Mouse (Mus musculus) adrenal gland, adult 18-20 months (tissue): Measurements from ENCODE around the gene Gpr183. TPM values are rescaled to one million over a fixed set of nuclear protein-coding genes. Genes with fewer than 3 reads are reported as not detected.

Experiments used
- DNase-seq, 2 experiments: peaks; one replicate each; pipeline ENCODE4 v3.0.0; 2021 to 2022; ENCODE audit warnings: low spot score in 2 of 2
- total RNA-seq, 2 experiments: library from RNA; stranded (reverse); gene quantifications; 1 replicate in 1 of 2; 2 replicates in 1 of 2; pipeline ENCODE4 v1.2.3; 2021

Gene Gpr183
- total RNA-seq, 2 experiments from 2014 or later = 0.67 to 0.93 TPM

- no peak for DNase-seq
These were observed 57.9 kb downstream of the Gpr183 start for GRCm38 (mm10) chr14:121906992-121907681.

GRCm38 (mm10) chr14:121906341-121906991 lies 58.5 kb downstream of the Gpr183 start:
- no peak for DNase-seq

GRCm38 (mm10) chr14:121904754-121905153 lies 60.2 kb downstream of the Gpr183 start:
- DNase-seq = no peak

GRCm38 (mm10) chr14:121903381-121903876 lies 61.6 kb downstream of the Gpr183 start:
- no peak for DNase-seq

Other genes starting within 250 kb of the Gpr183 start
- 10 to 100 TPM; 19.7 to 24.3 TPM for gene Dock9, start 167.4 kb downstream of the Gpr183 start, total RNA-seq
- 10 to 100 TPM; 32.8 to 35.1 TPM for gene Ubac2, start 86.6 kb downstream of the Gpr183 start, total RNA-seq
- gene Gpr18, start 49.4 kb downstream of the Gpr183 start, total RNA-seq = under 1 TPM; 0.20 to 0.45 TPM
- gene Timm8a2, start 69.5 kb upstream of the Gpr183 start, total RNA-seq = not detected
- gene Tm9sf2, start 141.8 kb upstream of the Gpr183 start, total RNA-seq = 100 to 1,000 TPM; 128 to 183 TPM
- gene Clybl, start 216.5 kb upstream of the Gpr183 start, total RNA-seq = 100 to 1,000 TPM in 1 of 2 experiments, 10 to 100 TPM in 1; 82.6 to 144 TPM